Mouse (Mus musculus) G1E (cell line): ENCODE results near the gene Gdf2. TPM values are rescaled to one million over a fixed set of nuclear protein-coding genes. Genes with fewer than 3 reads are reported as not detected.

Experiments
- ATAC-seq: 2 replicates; pipeline ENCODE4 v1.8.0; 2016; ENCODE audit warnings: mild to moderate bottlenecking; ENCODE audit not compliant: insufficient number of reproducible peaks, poor library complexity, low FRiP score, severe bottlenecking; ENCODE audit errors: extremely low read depth
- DNase-seq: peaks from one replicate; pipeline ENCODE4 v3.0.0; 2012; ENCODE audit warnings: low spot score
- H3K27me3 ChIP-seq: 2 replicates; pipeline ENCODE4 v1.6.1; 2012; ENCODE audit warnings: mild to moderate bottlenecking, low read length, inconsistent platforms; ENCODE audit not compliant: insufficient read depth
- H3K36me3 ChIP-seq: replicated peaks from 2 replicates; pipeline ENCODE3; 2012; ENCODE audit warnings: mild to moderate bottlenecking, inconsistent platforms
- H3K4me1 ChIP-seq: 2 replicates; pipeline ENCODE4 v1.6.1; 2012; ENCODE audit warnings: low read depth, low read length, inconsistent platforms, mixed read lengths; ENCODE audit not compliant: insufficient read depth
- H3K4me3 ChIP-seq: 2 replicates; pipeline ENCODE4 v1.5.1; 2012; ENCODE audit warnings: low read depth, mild to moderate bottlenecking, inconsistent platforms, low read length, moderate library complexity, mixed read lengths
- H3K9me3 ChIP-seq: replicated peaks from 2 replicates; pipeline ENCODE4 v1.6.1; 2012; ENCODE audit warnings: inconsistent platforms
- CTCF ChIP-seq: IDR thresholded peaks from 2 replicates; pipeline ENCODE4 v1.5.1; 2012; ENCODE audit warnings: low read depth, low read length, inconsistent platforms, mixed read lengths
- GATA1 ChIP-seq: IDR thresholded peaks from 2 replicates; pipeline ENCODE4 v1.6.1; 2012; ENCODE audit warnings: borderline replicate concordance, low read length, inconsistent platforms, mixed read lengths
- GATA2 ChIP-seq: IDR thresholded peaks from 2 replicates; pipeline ENCODE4 v1.6.1; 2012; ENCODE audit warnings: low read depth, low read length, inconsistent platforms, borderline replicate concordance
- POLR2AphosphoS5 ChIP-seq: IDR thresholded peaks from 2 replicates; pipeline ENCODE4 v1.6.1; 2012; ENCODE audit warnings: low read depth, low read length, inconsistent platforms; ENCODE audit not compliant: insufficient replicate concordance
- TAL1 ChIP-seq: conservative IDR thresholded peaks from 2 replicates; pipeline ENCODE4 v1.6.1; 2012; ENCODE audit warnings: low read depth, low read length, inconsistent platforms, mixed read lengths
- polyA plus RNA-seq: library from polyadenylated mRNA; stranded (reverse); fragments of >175 nt; gene quantifications from 2 replicates; pipeline ENCODE4 v1.2.3, GENCODE M21; 2012
- total RNA-seq, 2 experiments: library from RNA; stranded (forward) in 1 of 2; stranded (reverse) in 1 of 2; fragments of 200-1000 nt in 1 of 2; fragments of >200 nt in 1 of 2; fragmentation: Nextera tagmentation in 1 of 2; gene quantifications; 2 replicates each; pipeline ENCODE4 v1.2.3; 2014 to 2017

The Gdf2 gene
- total and polyA plus RNA-seq, 3 experiments: 0.16 TPM; not detected in 2

- Histone ChIP-seq H3K27me3 (no peaks in the 10 kb centered on the region), H3K9me3 (peaks cover 63% of the 10 kb centered on the region), H3K36me3 (no peaks in the 10 kb centered on the region), H3K4me1 (no peaks in the 10 kb centered on the region), H3K4me3 (no peak overlapping the region)
- ATAC-seq: no peak
- TF ChIP-seq POLR2AphosphoS5: no peak
- no peak for TF ChIP-seq CTCF
- TF ChIP-seq TAL1: no peak
- TF ChIP-seq GATA2: no peak
- TF ChIP-seq GATA1: no peak
- DNase-seq: no peak
Observed at GRCm38 (mm10) chr14:33993521-33994289, 52.9 kb downstream of the Gdf2 start.

Other genes with a start within 250 kb of the Gdf2 start
- not detected in 2 replicates for gene Gdf10, start 17.5 kb upstream of the Gdf2 start, total RNA-seq (2014; fragmentation: Nextera tagmentation)
- 0.06 and 0.11 TPM in 2 replicates for gene Gdf10, start 17.5 kb upstream of the Gdf2 start, total RNA-seq (2017)
- not detected in 2 replicates for gene Gdf10, start 17.5 kb upstream of the Gdf2 start, polyA plus RNA-seq
- gene Rbp3, start 13.0 kb downstream of the Gdf2 start, total RNA-seq (2014; fragmentation: Nextera tagmentation): not detected in 2 replicates
- 0.11 TPM in 1 of 2 replicates, not detected in the other for gene Rbp3, start 13.0 kb downstream of the Gdf2 start, total RNA-seq (2017)
- not detected in 2 replicates for gene Rbp3, start 13.0 kb downstream of the Gdf2 start, polyA plus RNA-seq
- gene Zfp488, start 37.7 kb downstream of the Gdf2 start, total RNA-seq (2014; fragmentation: Nextera tagmentation): not detected in 2 replicates
- 0.05 TPM in 1 of 2 replicates, not detected in the other for gene Zfp488, start 37.7 kb downstream of the Gdf2 start, total RNA-seq (2017)
- not detected in 2 replicates for gene Zfp488, start 37.7 kb downstream of the Gdf2 start, polyA plus RNA-seq
- gene Gm30083, start 74.1 kb downstream of the Gdf2 start, total RNA-seq (2014; fragmentation: Nextera tagmentation): not detected in 2 replicates
- not detected in 2 replicates for gene Gm30083, start 74.1 kb downstream of the Gdf2 start, total RNA-seq (2017)
- not detected in 2 replicates for gene Gm30083, start 74.1 kb downstream of the Gdf2 start, polyA plus RNA-seq
- gene Gm5460, start 75.7 kb downstream of the Gdf2 start, total RNA-seq (2014; fragmentation: Nextera tagmentation): not detected in 2 replicates
- gene Gm5460, start 75.7 kb downstream of the Gdf2 start, total RNA-seq (2017): 0.17 TPM in 1 of 2 replicates, not detected in the other
- gene Gm5460, start 75.7 kb downstream of the Gdf2 start, polyA plus RNA-seq: not detected in 2 replicates
- gene Antxrl, start 111.7 kb downstream of the Gdf2 start, total RNA-seq (2014; fragmentation: Nextera tagmentation): not detected in 2 replicates
- 0.11 and 0.17 TPM in 2 replicates for gene Antxrl, start 111.7 kb downstream of the Gdf2 start, total RNA-seq (2017)
- gene Antxrl, start 111.7 kb downstream of the Gdf2 start, polyA plus RNA-seq: not detected in 2 replicates
- gene Anxa8, start 144.9 kb downstream of the Gdf2 start, total RNA-seq (2014; fragmentation: Nextera tagmentation): not detected in 2 replicates
- gene Anxa8, start 144.9 kb downstream of the Gdf2 start, total RNA-seq (2017): not detected in 2 replicates
- not detected in 2 replicates for gene Anxa8, start 144.9 kb downstream of the Gdf2 start, polyA plus RNA-seq
- gene A630023A22Rik, start 161.7 kb downstream of the Gdf2 start, total RNA-seq (2014; fragmentation: Nextera tagmentation): not detected in 2 replicates
- gene A630023A22Rik, start 161.7 kb downstream of the Gdf2 start, total RNA-seq (2017): 0.11 TPM in 1 of 2 replicates, not detected in the other
- gene A630023A22Rik, start 161.7 kb downstream of the Gdf2 start, polyA plus RNA-seq: not detected in 2 replicates
- gene Npy4r, start 211.4 kb downstream of the Gdf2 start, total RNA-seq (2014; fragmentation: Nextera tagmentation): not detected in 2 replicates
- 0.06 and 0.11 TPM in 2 replicates for gene Npy4r, start 211.4 kb downstream of the Gdf2 start, total RNA-seq (2017)
- not detected in 2 replicates for gene Npy4r, start 211.4 kb downstream of the Gdf2 start, polyA plus RNA-seq